Mouse (Mus musculus): ENCODE measurements around the gene Tspan8.
A peak's percentile ranks its signal among the peaks of the same experiment; 100 is the strongest.
"Not testable (repeated sequence)": the region's sequence is repeated elsewhere in the genome, so short reads cannot be mapped to it uniquely, and the experiment has no call there.

The Tspan8 gene

GRCm38 (mm10) chr10:115816511-115816910 lies at the start of gene Tspan8:
Tspan8 (plus strand) TSS chr10:115816832.
- DNase-seq (ENCODE audit: inconsistent ontology term), result no peak

GRCm38 (mm10) chr10:115770032-115770431 lies 46.6 kb upstream of the Tspan8 start:
- DNase-seq (ENCODE audit: inconsistent ontology term), result no peak

- DNase-seq (ENCODE audit: inconsistent ontology term), result no peak
Measured at GRCm38 (mm10) chr10:115774451-115774850, 42.2 kb upstream of the Tspan8 start.

- DNase-seq (ENCODE audit: inconsistent ontology term), result no peak
Measured at GRCm38 (mm10) chr10:115775945-115776905, 40.4 kb upstream of the Tspan8 start.

GRCm38 (mm10) chr10:115777366-115777765 lies 39.3 kb upstream of the Tspan8 start:
- no peak for DNase-seq (ENCODE audit: inconsistent ontology term)

- no peak for DNase-seq (ENCODE audit: inconsistent ontology term)
Measured at GRCm38 (mm10) chr10:115778624-115779023, 38.0 kb upstream of the Tspan8 start.

GRCm38 (mm10) chr10:115780239-115781016 lies 36.2 kb upstream of the Tspan8 start:
- DNase-seq (ENCODE audit: inconsistent ontology term), result no peak

- no peak for DNase-seq (ENCODE audit: inconsistent ontology term)
Measured at GRCm38 (mm10) chr10:115783232-115783631, 33.4 kb upstream of the Tspan8 start.

- DNase-seq (ENCODE audit: inconsistent ontology term), result peak; percentile 64
Measured at GRCm38 (mm10) chr10:115790788-115791187, 25.8 kb upstream of the Tspan8 start.

- DNase-seq (ENCODE audit: inconsistent ontology term), result no peak
Measured at GRCm38 (mm10) chr10:115796072-115796788, 20.4 kb upstream of the Tspan8 start.

GRCm38 (mm10) chr10:115801464-115801863 lies 15.2 kb upstream of the Tspan8 start:
- no peak for DNase-seq (ENCODE audit: inconsistent ontology term)

- not testable (repeated sequence) for DNase-seq (ENCODE audit: inconsistent ontology term)
Measured at GRCm38 (mm10) chr10:115803013-115803412, 13.6 kb upstream of the Tspan8 start.

- no peak for DNase-seq (ENCODE audit: inconsistent ontology term)
Measured at GRCm38 (mm10) chr10:115803765-115804164, 12.9 kb upstream of the Tspan8 start.

GRCm38 (mm10) chr10:115805987-115806386 lies 10.6 kb upstream of the Tspan8 start:
- DNase-seq (ENCODE audit: inconsistent ontology term), result no peak

GRCm38 (mm10) chr10:115809169-115809568 lies 7.5 kb upstream of the Tspan8 start:
- DNase-seq (ENCODE audit: inconsistent ontology term), result no peak

- peak; percentile 41 for DNase-seq (ENCODE audit: inconsistent ontology term)
Measured at GRCm38 (mm10) chr10:115811519-115811918, 5.1 kb upstream of the Tspan8 start.

GRCm38 (mm10) chr10:115814878-115815277 lies 1.8 kb upstream of the Tspan8 start:
- no peak for DNase-seq (ENCODE audit: inconsistent ontology term)

GRCm38 (mm10) chr10:115817056-115817724 lies 558 bp downstream of the Tspan8 start:
- DNase-seq (ENCODE audit: inconsistent ontology term), result no peak

GRCm38 (mm10) chr10:115825289-115825688 lies 8.7 kb downstream of the Tspan8 start:
- DNase-seq (ENCODE audit: inconsistent ontology term), result no peak

- DNase-seq (ENCODE audit: inconsistent ontology term), result no peak
Measured at GRCm38 (mm10) chr10:115828872-115829271, 12.2 kb downstream of the Tspan8 start.

GRCm38 (mm10) chr10:115829696-115830095 lies 13.1 kb downstream of the Tspan8 start:
- DNase-seq (ENCODE audit: inconsistent ontology term), result no peak

Measured in Muller cell, postnatal 12 days (primary cell).